Mouse (Mus musculus) c-Kit-positive CD71-positive TER-119-negative erythroid progenitor cells, embryonic 14.5 days (primary cell): ENCODE results near the gene Inpp1.

ENCODE experiments used
- DNase-seq: peaks from one replicate; pipeline ENCODE4 v3.0.0-alpha.2; 2013; ENCODE audit warnings: low read depth

Inpp1 gene

DNA sequence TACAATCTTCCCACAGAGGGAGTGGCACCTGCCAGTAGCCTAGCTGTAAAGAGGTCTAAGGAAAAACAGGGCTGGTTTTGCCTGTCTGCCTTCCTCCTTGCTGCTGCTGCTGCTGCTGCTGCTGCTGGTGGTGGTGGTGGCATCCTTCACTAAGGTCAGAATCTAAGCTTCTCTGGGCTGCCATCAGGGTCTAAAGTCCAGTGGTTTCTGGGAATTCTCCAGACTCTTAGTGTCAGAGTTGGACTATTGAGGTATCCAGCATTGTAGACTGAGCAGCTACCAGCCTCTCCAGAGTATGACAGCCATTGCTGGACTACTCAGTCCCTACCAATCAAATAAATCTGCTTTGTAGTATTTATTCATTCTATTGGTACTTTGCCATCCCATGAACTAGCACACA, 24.8 kb downstream of the Inpp1 start:
- no peak for DNase-seq

DNA sequence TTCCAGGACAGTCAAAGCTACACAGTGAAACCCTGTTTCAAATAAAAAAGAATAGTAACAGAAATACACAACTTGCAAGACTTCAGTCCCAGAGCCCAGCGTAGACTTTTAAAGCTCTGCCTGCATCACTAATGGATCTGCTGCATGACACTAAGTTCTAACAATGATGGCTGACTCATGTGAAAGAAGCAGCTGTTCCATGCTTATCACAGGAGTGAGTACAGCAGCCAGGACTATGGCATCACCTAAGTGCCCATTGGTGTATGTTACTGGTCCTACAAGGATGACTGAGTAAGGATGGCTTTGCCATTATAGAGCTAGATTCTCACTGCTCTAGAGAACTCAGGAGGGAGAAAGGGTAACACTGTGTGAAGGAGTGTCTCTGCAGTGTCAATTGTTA, 30.2 kb downstream of the Inpp1 start:
- no peak for DNase-seq

DNA sequence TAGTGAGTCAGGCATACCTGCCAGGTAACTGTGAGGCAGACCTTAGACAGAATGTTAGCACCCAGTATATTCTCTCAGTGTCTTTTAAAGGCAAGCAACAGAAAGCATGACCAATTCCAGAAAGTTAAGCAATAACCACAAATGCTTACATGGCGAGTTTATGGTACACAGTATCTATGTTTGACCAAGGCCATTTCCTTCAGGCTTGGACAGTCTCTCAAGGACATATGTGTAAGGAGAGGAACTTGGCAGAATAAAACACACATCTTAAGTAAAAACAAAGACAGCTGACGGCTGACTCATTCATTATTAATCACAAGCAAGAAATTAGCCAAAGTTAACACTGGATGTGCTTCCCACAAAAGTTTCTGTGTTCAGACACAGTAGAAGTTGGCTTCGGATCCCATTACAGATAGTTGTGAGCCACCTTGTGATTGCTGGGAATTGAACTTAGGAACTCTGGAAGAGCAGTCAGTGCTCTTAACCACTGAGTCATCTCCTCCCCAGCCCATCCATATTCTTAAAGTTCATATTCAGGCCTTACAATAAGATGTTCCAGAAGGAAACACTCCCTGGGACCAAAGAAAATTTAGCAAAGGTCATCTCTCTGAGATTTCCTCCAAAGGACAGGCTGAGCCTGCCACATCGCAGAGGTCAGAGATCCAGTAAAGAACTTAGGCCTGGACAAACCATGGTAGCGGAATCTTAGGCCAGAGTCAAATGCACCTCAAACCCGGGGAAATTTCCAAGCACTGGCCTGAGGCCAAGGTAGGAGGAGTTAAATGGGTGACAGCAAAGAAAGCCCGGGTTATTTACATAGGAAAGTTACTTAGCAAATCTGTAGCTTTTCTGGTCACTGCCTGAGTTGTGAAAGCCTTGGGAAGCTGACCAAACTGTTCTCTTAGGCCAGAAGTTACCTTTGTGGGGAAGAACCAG, 52.0 kb downstream of the Inpp1 start:
- DNase-seq = no peak

DNA sequence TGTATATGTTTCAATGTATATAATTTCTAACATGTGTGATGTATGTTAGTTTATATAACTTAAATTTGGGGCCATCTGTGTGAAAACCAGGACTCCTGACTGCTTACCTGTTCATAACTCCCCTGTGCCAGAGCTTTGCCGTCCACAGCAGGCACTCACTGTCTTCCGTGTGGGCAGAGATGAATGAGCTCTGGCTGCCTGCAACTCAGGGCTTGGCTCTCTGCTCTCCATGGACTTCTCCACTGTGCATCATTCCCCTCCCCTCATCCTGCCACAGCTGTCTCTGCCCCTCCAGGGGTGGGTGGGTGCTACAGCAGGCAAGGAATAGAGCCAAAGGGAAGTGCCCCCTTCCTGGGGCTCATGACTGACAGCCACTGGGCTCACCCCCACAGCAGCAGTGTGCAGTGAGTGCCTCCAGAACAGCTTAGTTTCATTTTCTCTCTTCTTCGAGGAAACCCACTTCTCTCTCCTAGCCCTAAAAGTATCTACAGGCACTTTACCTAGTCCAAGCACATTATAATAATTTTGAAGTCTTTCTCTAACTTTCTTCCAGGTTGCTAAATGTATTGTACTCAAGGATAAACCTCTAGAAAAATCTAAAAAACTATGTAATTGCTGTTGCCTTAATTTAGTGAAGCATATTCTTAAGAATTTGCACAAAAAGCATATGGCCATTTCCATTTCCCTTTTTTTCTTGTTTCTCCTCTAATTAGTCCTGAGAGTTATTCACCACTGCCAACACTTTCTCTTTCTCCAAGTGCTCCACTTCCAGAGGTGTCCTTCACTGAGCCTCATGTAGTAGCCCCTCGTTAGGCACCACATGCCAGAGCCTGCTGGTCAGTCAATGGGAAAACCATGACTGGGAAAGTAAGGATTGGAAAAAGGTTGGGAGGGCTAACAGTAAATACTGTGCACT, 53.3 kb downstream of the Inpp1 start:
- DNase-seq = no peak

DNA sequence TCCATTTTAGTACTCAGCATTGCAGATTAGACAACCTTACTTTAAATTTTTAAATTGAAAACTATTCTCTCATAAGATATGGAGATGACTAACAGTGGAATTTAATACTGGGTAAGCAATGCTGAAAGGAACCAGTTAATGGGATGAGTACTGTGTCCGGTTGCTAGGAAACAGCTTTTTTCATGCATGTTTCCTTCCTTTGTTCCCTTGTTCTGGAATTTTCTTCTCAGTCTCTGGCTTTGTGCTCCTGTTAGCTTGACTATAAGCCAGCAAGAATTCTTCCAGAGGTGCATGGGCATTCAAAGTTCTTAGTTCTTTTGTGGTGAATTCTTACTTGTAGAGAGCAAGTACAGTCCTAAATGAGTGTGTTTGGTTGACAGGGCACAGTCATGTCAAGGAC, 59.3 kb downstream of the Inpp1 start:
- no peak for DNase-seq

DNA sequence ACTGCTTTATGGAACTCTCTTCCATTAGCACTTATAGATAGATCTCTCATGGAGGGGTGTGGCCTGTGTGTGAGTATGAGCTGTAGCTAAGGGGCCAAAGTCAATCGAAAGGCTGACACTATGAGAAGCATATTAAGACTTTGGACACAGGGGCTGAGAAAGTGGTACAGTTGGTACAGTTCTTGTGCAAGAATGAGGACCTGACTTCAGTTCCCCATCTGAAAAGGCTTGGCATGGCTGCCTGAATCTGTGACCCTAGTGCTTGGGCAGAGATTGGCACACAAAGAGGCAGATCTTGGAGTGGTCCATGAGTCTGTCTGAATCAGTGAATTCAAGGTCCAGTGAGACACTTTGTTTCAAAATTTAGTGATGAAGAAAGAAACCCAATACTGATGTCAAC, 63.2 kb downstream of the Inpp1 start:
- no peak for DNase-seq

DNA sequence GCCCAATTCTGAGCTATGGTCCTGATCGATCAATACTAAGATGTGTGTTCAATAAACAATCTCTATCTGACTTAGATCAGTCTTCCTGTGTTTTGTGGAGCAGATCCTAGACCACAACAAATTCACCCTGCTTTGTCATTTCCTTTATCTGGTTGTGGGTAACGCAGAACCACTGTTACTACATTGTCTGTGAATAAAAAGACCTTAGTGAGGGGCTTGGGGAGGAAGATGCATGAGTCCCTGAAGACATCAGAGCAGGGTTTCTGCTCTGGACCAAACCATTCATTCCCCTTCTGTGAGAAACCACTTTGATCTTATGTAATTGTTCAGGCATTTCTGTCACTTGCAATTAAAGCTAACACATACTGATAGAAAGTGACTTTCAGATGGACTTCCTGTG, 63.7 kb downstream of the Inpp1 start:
- DNase-seq = no peak

DNA sequence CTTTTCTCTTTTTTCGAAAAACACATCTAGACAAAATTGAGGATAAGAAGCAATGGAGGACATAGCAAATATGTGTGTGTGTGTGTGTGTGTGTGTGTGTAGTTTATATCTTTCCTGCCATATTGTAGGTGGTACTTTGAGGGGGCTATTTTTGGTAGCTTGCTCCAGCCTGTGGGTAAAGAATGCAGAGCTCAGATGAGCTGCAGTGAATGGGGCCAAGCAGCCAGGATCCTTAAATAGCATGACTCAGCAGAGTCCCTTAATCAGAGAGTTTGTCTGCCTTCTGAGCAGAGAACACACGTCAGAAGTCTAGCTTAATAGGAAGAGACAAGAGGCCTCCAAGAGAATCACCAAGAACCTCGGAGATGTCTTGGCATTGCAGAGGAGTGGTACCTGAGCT, 64.8 kb downstream of the Inpp1 start:
- DNase-seq = no peak

DNA sequence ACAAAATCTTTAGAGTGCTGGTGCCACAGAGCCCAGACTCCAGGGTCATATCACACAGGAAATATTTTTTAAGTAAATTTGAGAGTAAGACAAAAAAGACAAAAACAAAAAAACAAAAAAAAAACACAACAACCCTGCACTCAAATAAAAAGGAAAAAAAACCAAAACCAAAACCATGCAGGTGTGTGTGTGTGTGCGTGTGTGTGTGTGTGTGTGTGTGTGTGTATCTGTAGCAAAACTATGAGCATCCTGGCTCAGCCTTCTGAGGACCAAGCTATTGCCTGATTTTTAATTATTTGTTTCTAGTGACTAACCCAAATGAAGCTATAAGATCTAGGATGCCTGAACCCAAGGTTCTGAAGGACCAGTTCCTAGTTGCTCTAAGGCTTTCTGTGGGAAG, 65.9 kb downstream of the Inpp1 start:
- DNase-seq = no peak

DNA sequence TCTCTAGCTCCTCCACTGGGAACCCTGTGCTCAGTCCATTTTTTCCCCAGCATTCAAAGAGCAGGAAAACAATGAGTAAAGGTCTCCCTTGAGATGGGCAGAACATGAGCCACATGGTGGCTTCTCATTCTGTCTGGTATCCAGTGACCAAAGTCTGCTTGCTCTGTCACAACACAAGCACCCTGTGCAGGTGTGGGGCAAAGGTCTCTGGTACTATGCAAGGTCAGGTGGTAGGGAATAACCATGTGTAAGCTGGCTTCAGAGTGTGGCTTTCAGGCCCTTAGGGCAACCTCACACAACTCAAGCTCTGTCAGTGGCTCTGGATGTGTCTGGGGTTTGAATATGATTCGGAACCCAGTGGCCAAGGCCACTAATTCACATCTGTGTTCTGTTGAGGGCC, 67.5 kb downstream of the Inpp1 start:
- no peak for DNase-seq

DNA sequence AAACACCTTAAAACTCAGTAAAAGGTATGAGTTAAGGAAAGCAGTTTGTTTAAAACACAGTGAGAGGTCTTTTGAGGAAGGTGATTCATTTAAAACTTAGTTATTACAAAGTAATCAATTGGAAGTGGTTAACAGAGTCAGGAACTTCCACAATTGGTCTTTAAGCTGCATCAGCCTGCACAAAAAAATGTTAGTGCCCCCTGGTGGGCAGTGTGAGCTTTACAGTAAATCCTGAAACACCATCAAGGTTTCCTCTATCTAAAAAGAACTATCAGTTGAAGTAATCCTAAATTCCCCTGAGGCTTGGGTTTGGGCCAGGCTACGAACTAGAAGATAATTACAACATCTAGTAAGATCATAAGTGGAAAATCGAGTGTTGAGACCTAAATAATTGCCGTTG, 69.2 kb downstream of the Inpp1 start:
- DNase-seq = peak; percentile 41

DNA sequence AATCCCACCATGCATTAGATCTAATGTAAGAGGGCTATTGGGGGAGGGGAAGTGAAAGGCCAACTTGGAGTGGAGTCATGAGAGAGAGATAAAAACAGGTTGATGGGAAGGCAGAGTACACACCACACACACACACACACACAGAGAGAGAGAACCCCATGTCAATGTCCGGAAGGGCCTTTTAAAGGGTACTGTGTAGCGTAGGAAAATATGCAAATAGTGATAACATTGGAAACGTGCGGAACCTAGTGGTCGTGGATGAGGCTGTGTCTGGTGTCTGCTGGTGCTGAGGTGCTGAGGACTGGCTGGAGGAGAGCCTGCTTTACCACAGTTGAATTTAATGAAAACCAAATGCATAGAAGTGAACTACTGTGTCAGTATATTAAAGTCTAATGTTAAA, 74.9 kb downstream of the Inpp1 start:
- DNase-seq = no peak
